ENCODE assay signal across 8 mouse cellular contexts in the genomic region with DNA sequence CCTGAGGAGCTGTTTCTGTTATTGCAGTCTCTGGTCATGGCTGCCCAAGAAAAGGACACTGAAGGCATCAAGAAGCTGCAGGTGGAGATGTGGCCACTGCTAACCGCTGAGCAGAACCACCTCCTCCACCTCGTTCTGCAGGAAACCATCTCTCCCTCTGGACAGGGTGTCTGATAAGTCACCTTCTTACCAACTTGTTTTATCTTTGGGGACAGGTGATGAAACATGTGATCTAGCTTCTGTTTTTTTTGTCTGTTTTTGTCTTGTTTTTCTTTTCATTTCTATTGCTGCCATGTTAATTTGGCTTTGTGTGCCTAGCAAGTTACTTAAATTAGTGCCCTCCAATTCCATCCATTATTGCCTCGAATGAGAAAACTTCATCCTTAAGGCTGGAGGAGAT. TPM values are rescaled to one million over a fixed set of nuclear protein-coding genes. Genes with fewer than 3 reads are reported as not detected.
DNase-seq lines count a peak whose midpoint lies in the region; ATAC-seq lines count a peak whose summit lies in the region.

No protein-coding gene starts in this region.

- peak overlapping the region; percentile 81 for H3K4me2 ChIP-seq in kidney, embryonic 14.5 days (replicated peaks; ENCODE audit: low read depth, low read length)
- peak overlapping the region; percentile 71 for H3K4me2 ChIP-seq in hindbrain, embryonic 12.5 days (replicated peaks)
- peak overlapping the region; percentile 74 for H3K4me2 ChIP-seq in midbrain, embryonic 12.5 days (replicated peaks)

- peak overlapping the region; percentile 57 for H3K4me3 ChIP-seq in kidney, embryonic 14.5 days (ENCODE audit: low read length)
- peak overlapping the region; percentile 62 for H3K4me3 ChIP-seq in hindbrain, embryonic 12.5 days
- H3K4me3 ChIP-seq in midbrain, embryonic 12.5 days = peak overlapping the region; percentile 67

- no peak overlapping the region for H3K27ac ChIP-seq in kidney, embryonic 14.5 days (ENCODE audit: low read depth, low read length)
- peak overlapping the region; percentile 92 for H3K27ac ChIP-seq in hindbrain, embryonic 12.5 days
- H3K27ac ChIP-seq in midbrain, embryonic 12.5 days (replicated peaks) = no peak overlapping the region

- no peak for ATAC-seq in kidney, embryonic 14.5 days (ENCODE audit: low FRiP score, low TSS enrichment)
- ATAC-seq in hindbrain, embryonic 12.5 days (ENCODE audit: low FRiP score) = no peak
- no peak for ATAC-seq in midbrain, embryonic 12.5 days (ENCODE audit: low FRiP score, low read depth)
- ATAC-seq in inflammation-experienced regulatory T-cells, adult 6 months = no peak

- no peaks in the 10 kb centered on the region for H3K4me1 ChIP-seq in kidney, embryonic 14.5 days (ENCODE audit: control insufficient read depth, insufficient read depth, low read length)
- no peaks in the 10 kb centered on the region for H3K4me1 ChIP-seq in hindbrain, embryonic 12.5 days
- H3K4me1 ChIP-seq in midbrain, embryonic 12.5 days = no peaks in the 10 kb centered on the region

- peaks cover 4% of the 10 kb centered on the region; the same call in 1 of the 2 replicates for H3K27me3 ChIP-seq in kidney, embryonic 14.5 days (ENCODE audit: control insufficient read depth, insufficient read depth, low read length)
- H3K27me3 ChIP-seq in hindbrain, embryonic 12.5 days = peaks cover 11% of the 10 kb centered on the region; the same call in 1 of the 2 replicates
- no peaks in the 10 kb centered on the region for H3K27me3 ChIP-seq in midbrain, embryonic 12.5 days

- 46% methylated on average over 3 of the region's 3 CpGs for WGBS in kidney, embryonic 14.5 days
- WGBS in hindbrain, embryonic 12.5 days = 43% methylated on average over 3 of the region's 3 CpGs
- 44% methylated on average over 3 of the region's 3 CpGs for WGBS in midbrain, embryonic 12.5 days

- H3K36me3 ChIP-seq in kidney, embryonic 14.5 days (ENCODE audit: control insufficient read depth, insufficient read depth, low read length) = no peaks in the 10 kb centered on the region
- no peaks in the 10 kb centered on the region for H3K36me3 ChIP-seq in hindbrain, embryonic 12.5 days
- H3K36me3 ChIP-seq in midbrain, embryonic 12.5 days = no peaks in the 10 kb centered on the region

- no peaks in the 10 kb centered on the region for H3K9me3 ChIP-seq in kidney, embryonic 14.5 days (ENCODE audit: control insufficient read depth, low read length)
- no peaks in the 10 kb centered on the region for H3K9me3 ChIP-seq in hindbrain, embryonic 12.5 days (replicated peaks)
- H3K9me3 ChIP-seq in midbrain, embryonic 12.5 days = no peaks in the 10 kb centered on the region

- 0 out of 2 replicates have a peak overlapping the region, but pooled peaks have one; percentile 66 for H3K9ac ChIP-seq in kidney, embryonic 14.5 days (ENCODE audit: low read depth, low read length)
- H3K9ac ChIP-seq in hindbrain, embryonic 12.5 days = peak overlapping the region; percentile 72
- peak overlapping the region; percentile 68 for H3K9ac ChIP-seq in midbrain, embryonic 12.5 days (replicated peaks)

- no peak for DNase-seq in kidney, postnatal 10 days
- peak; percentile 0 for DNase-seq in ZHBTc4 (ENCODE audit: low read depth, low spot score)
- DNase-seq in thymus, postnatal 10 days (ENCODE audit: low spot score in 2 of 2) = no peak
- no peak for DNase-seq in layer of hippocampus, adult 18-20 months (ENCODE audit: low spot score in 2 of 2)

RNA-seq across cellular contexts. Expression of a gene that starts 1.2 kb away (rescaled TPM):
- 9.1 and 9.9 TPM in 2 replicates for polyA plus RNA-seq in kidney, embryonic 14.5 days (2014; fragmentation: Nextera tagmentation; extraction: Ambion mirVana)
- 25.0 and 26.1 TPM in 2 replicates for polyA plus RNA-seq in hindbrain, embryonic 12.5 days (2016; fragmentation: Nextera tagmentation; extraction: Ambion mirVana)
- polyA plus RNA-seq in midbrain, embryonic 12.5 days (2016; fragmentation: Nextera tagmentation; extraction: Ambion mirVana) = 23.1 and 23.2 TPM in 2 replicates
- total RNA-seq in layer of hippocampus, adult 18-20 months (2021) = 10 to 100 TPM; 14.9 to 15.2 TPM
- 1 to 10 TPM; 1.5 to 2.1 (median 1.8) TPM for polyA plus RNA-seq in inflammation-experienced regulatory T-cells, adult 6 months (2017; shearing (Covaris generic))

RNA-seq across cellular contexts. Expression of a gene that starts 13.6 kb away (rescaled TPM):
- not detected in 2 replicates for polyA plus RNA-seq in kidney, embryonic 14.5 days (2014; fragmentation: Nextera tagmentation; extraction: Ambion mirVana)
- polyA plus RNA-seq in hindbrain, embryonic 12.5 days (2016; fragmentation: Nextera tagmentation; extraction: Ambion mirVana) = 0.81 TPM in 1 of 2 replicates, not detected in the other
- polyA plus RNA-seq in midbrain, embryonic 12.5 days (2016; fragmentation: Nextera tagmentation; extraction: Ambion mirVana) = not detected in 2 replicates
- total RNA-seq in layer of hippocampus, adult 18-20 months (2021) = under 1 TPM in 1 of 2 experiments, not detected in 1; 0.86 TPM
- 100 to 1,000 TPM in 2 of 3 experiments, 10 to 100 TPM in 1; 76.9 to 140 (median 112) TPM for polyA plus RNA-seq in inflammation-experienced regulatory T-cells, adult 6 months (2017; shearing (Covaris generic))

RNA-seq across cellular contexts. Expression of a gene that starts 15.2 kb away (rescaled TPM):
- 0.50 TPM in 1 of 2 replicates, not detected in the other for polyA plus RNA-seq in kidney, embryonic 14.5 days (2014; fragmentation: Nextera tagmentation; extraction: Ambion mirVana)
- polyA plus RNA-seq in hindbrain, embryonic 12.5 days (2016; fragmentation: Nextera tagmentation; extraction: Ambion mirVana) = 0.63 and 1.2 TPM in 2 replicates
- polyA plus RNA-seq in midbrain, embryonic 12.5 days (2016; fragmentation: Nextera tagmentation; extraction: Ambion mirVana) = 0.43 and 0.70 TPM in 2 replicates
- 1 to 10 TPM in 1 of 2 experiments, not detected in 1; 1.2 TPM for total RNA-seq in layer of hippocampus, adult 18-20 months (2021)
- 100 to 1,000 TPM; 158 to 187 (median 175) TPM for polyA plus RNA-seq in inflammation-experienced regulatory T-cells, adult 6 months (2017; shearing (Covaris generic))

RNA-seq across cellular contexts. Expression of a gene that starts 35.9 kb away (rescaled TPM):
- not detected in 2 replicates for polyA plus RNA-seq in kidney, embryonic 14.5 days (2014; fragmentation: Nextera tagmentation; extraction: Ambion mirVana)
- polyA plus RNA-seq in hindbrain, embryonic 12.5 days (2016; fragmentation: Nextera tagmentation; extraction: Ambion mirVana) = 0.35 and 0.43 TPM in 2 replicates
- polyA plus RNA-seq in midbrain, embryonic 12.5 days (2016; fragmentation: Nextera tagmentation; extraction: Ambion mirVana) = 0.37 TPM in 1 of 2 replicates, not detected in the other
- not detected for total RNA-seq in layer of hippocampus, adult 18-20 months (2021)
- polyA plus RNA-seq in inflammation-experienced regulatory T-cells, adult 6 months (2017; shearing (Covaris generic)) = not detected

RNA-seq across cellular contexts. Expression of a gene that starts 37.3 kb away (rescaled TPM):
- 6.0 and 8.6 TPM in 2 replicates for polyA plus RNA-seq in kidney, embryonic 14.5 days (2014; fragmentation: Nextera tagmentation; extraction: Ambion mirVana)
- polyA plus RNA-seq in hindbrain, embryonic 12.5 days (2016; fragmentation: Nextera tagmentation; extraction: Ambion mirVana) = 18.8 and 20.3 TPM in 2 replicates
- polyA plus RNA-seq in midbrain, embryonic 12.5 days (2016; fragmentation: Nextera tagmentation; extraction: Ambion mirVana) = 14.1 and 16.1 TPM in 2 replicates
- total RNA-seq in layer of hippocampus, adult 18-20 months (2021) = 10 to 100 TPM in 1 of 2 experiments, under 1 TPM in 1; 0.69 to 14.7 TPM
- polyA plus RNA-seq in inflammation-experienced regulatory T-cells, adult 6 months (2017; shearing (Covaris generic)) = 10 to 100 TPM in 2 of 3 experiments, under 1 TPM in 1; 0.69 to 13.8 (median 11.1) TPM

Comparison
In these comparisons a context has a peak if more than half of its experiments do, and no peak if none do; other contexts are left out.
1. RNA of a gene that starts 13.6 kb away (polyA plus RNA-seq): 76.9 to 140 TPM in inflammation-experienced regulatory T-cells, adult 6 months; not detected in kidney, embryonic 14.5 days, 0.81 TPM in hindbrain, embryonic 12.5 days and not detected in midbrain, embryonic 12.5 days; every median in the first group is over 10 times any median in the second.
2. RNA of a gene that starts 15.2 kb away (polyA plus RNA-seq): 158 to 187 TPM in inflammation-experienced regulatory T-cells, adult 6 months; 0.43 to 0.70 TPM in midbrain, embryonic 12.5 days, 0.63 to 1.2 TPM in hindbrain, embryonic 12.5 days and 0.50 TPM in kidney, embryonic 14.5 days; every median in the first group is over 10 times any median in the second.
3. Peak in every context shown above with its lines, with median percentiles within 50 percentile points of each other: H3K4me2 ChIP-seq, H3K4me3 ChIP-seq and H3K9ac ChIP-seq.